20 mouse cellular contexts compared by ENCODE assay signal in genomic region chr2:164426121-164426520, GRCm38 (mm10). TPM values are rescaled to one million over a fixed set of nuclear protein-coding genes. Genes with fewer than 3 reads are reported as not detected.
A peak's percentile ranks its signal among the peaks of the same experiment; 100 is the strongest.
DNase-seq lines count a peak whose midpoint lies in the region; ATAC-seq and TF ChIP-seq lines count a peak whose summit lies in the region.
"Had no signal": no experiment of that assay in that cellular context is flagged by ENCODE, and none has a peak within 500 bp of the region (broad histone marks: within the 10 kb centered on the region; RNA-seq: fewer than 3 reads in every experiment).

No protein-coding gene starts in this region.

- no peaks in the 10 kb centered on the region for H3K27me3 ChIP-seq in kidney, embryonic 16.5 days (ENCODE audit: insufficient read depth, low read length)
- peaks cover 44% of the 10 kb centered on the region for H3K27me3 ChIP-seq in E14TG2a.4 (ENCODE audit: insufficient read depth, low read length)
- no peaks in the 10 kb centered on the region for H3K27me3 ChIP-seq in intestine, embryonic 16.5 days (replicated peaks; ENCODE audit: control insufficient read depth, insufficient read depth, low read length)

- no peak overlapping the region for H3K4me3 ChIP-seq in kidney, embryonic 16.5 days (ENCODE audit: low read length)
- H3K4me3 ChIP-seq in E14TG2a.4 (replicated peaks; ENCODE audit: low read length): peak overlapping the region; percentile 61
- H3K4me3 ChIP-seq in intestine, embryonic 16.5 days (ENCODE audit: low read length): no peak overlapping the region
- H3K4me3 ChIP-seq: erythroblast, embryonic 14.5 days; heart, embryonic 12.5 days had no signal

- no peak for ATAC-seq in kidney, embryonic 16.5 days (ENCODE audit: low FRiP score, low TSS enrichment)
- 0 out of 2 replicates have a peak, but pooled peaks have one; percentile 29 for ATAC-seq in intestine, embryonic 16.5 days
- ATAC-seq: forebrain, postnatal 0 days had no signal

- WGBS in kidney, embryonic 16.5 days: 22% methylated on average over 12 of the region's 12 CpGs
- 25% methylated on average over 12 of the region's 12 CpGs for WGBS in intestine, embryonic 16.5 days

- TF ChIP-seq CTCF in E14TG2a.4 (conservative IDR thresholded peaks at IDR 0.05; ENCODE audit: low read length): no peak

- peak; percentile 50 for DNase-seq in embryo, embryonic 10.5 days (ENCODE audit: low spot score)
- no peak for DNase-seq in embryo, embryonic 11 days
- DNase-seq in kidney, adult 9 months: peak; percentile 69
- DNase-seq in testis, postnatal 14 days (ENCODE audit: low spot score): no peak
- DNase-seq in spleen, adult 18-20 months: no peak
- DNase-seq: adrenal gland, adult 8-10 months; cerebellum, adult 18-20 months; gastrocnemius, postnatal 14 days; heart, postnatal 4 days; lung, postnatal 4 days; midbrain, embryonic 14.5 days; right cerebral cortex, postnatal 14 days; thymus, adult 2 months had no signal

- no peak overlapping the region for H3K4me2 ChIP-seq in kidney, embryonic 16.5 days (replicated peaks; ENCODE audit: low read depth, low read length)
- H3K4me2 ChIP-seq in intestine, embryonic 16.5 days (ENCODE audit: low read depth, low read length): no peak overlapping the region
- H3K4me2 ChIP-seq: heart, embryonic 12.5 days had no signal

- H3K9ac ChIP-seq in kidney, embryonic 16.5 days (replicated peaks; ENCODE audit: low read length): no peak overlapping the region
- H3K9ac ChIP-seq in intestine, embryonic 16.5 days (ENCODE audit: low read depth, low read length): no peak overlapping the region
- H3K9ac ChIP-seq: forebrain, postnatal 0 days; heart, embryonic 12.5 days; liver, embryonic 14.5 days had no signal

- H3K9me3 ChIP-seq in kidney, embryonic 16.5 days (ENCODE audit: low read length): no peaks in the 10 kb centered on the region
- 0 out of 2 replicates have a peak, but pooled peaks cover 4% of the 10 kb centered on the region for H3K9me3 ChIP-seq in E14TG2a.4 (ENCODE audit: low read length)
- no peaks in the 10 kb centered on the region for H3K9me3 ChIP-seq in intestine, embryonic 16.5 days (ENCODE audit: control insufficient read depth, low read length)
- H3K9me3 ChIP-seq: heart, embryonic 12.5 days had no signal

- H3K27ac ChIP-seq in kidney, embryonic 16.5 days (ENCODE audit: low read length): no peak overlapping the region
- H3K27ac ChIP-seq in intestine, embryonic 16.5 days (ENCODE audit: low read length): no peak overlapping the region
- H3K27ac ChIP-seq: liver, embryonic 14.5 days had no signal

- H3K36me3 ChIP-seq in kidney, embryonic 16.5 days (ENCODE audit: insufficient read depth, low read length): peaks cover 36% of the 10 kb centered on the region
- H3K36me3 ChIP-seq in E14TG2a.4 (ENCODE audit: insufficient read depth, low read length): peaks cover 53% of the 10 kb centered on the region
- peaks cover 19% of the 10 kb centered on the region for H3K36me3 ChIP-seq in intestine, embryonic 16.5 days (ENCODE audit: control insufficient read depth, insufficient read depth, low read length)

- H3K4me1 ChIP-seq in kidney, embryonic 16.5 days (ENCODE audit: insufficient read depth, low read length): peaks cover 18% of the 10 kb centered on the region
- peaks cover 68% of the 10 kb centered on the region for H3K4me1 ChIP-seq in E14TG2a.4 (replicated peaks; ENCODE audit: low read depth, low read length)
- peaks cover 20% of the 10 kb centered on the region for H3K4me1 ChIP-seq in intestine, embryonic 16.5 days (ENCODE audit: control insufficient read depth, insufficient read depth, low read length)

RNA-seq across cellular contexts. Expression of gene Sdc4, which starts 17.6 kb away (rescaled TPM):
- 204 and 209 TPM in 2 replicates for polyA plus RNA-seq in kidney, embryonic 16.5 days (2015; fragmentation: Nextera tagmentation; extraction: Ambion mirVana)
- polyA plus RNA-seq in intestine, embryonic 16.5 days (2015; fragmentation: Nextera tagmentation; extraction: Ambion mirVana): 130 and 138 TPM in 2 replicates

RNA-seq across cellular contexts. Expression of gene Matn4, which starts 21.2 kb away (rescaled TPM):
- polyA plus RNA-seq in kidney, embryonic 16.5 days (2015; fragmentation: Nextera tagmentation; extraction: Ambion mirVana): 0.75 and 2.0 TPM in 2 replicates
- 8.3 and 9.0 TPM in 2 replicates for polyA plus RNA-seq in intestine, embryonic 16.5 days (2015; fragmentation: Nextera tagmentation; extraction: Ambion mirVana)
- polyA plus RNA-seq: erythroblast, embryonic 14.5 days; midbrain, embryonic 14.5 days had no signal

RNA-seq across cellular contexts. Expression of gene Rbpjl, which starts 23.2 kb away (rescaled TPM):
- polyA plus RNA-seq in kidney, embryonic 16.5 days (2015; fragmentation: Nextera tagmentation; extraction: Ambion mirVana): 0.06 and 0.29 TPM in 2 replicates
- 25.1 and 25.4 TPM in 2 replicates for polyA plus RNA-seq in intestine, embryonic 16.5 days (2015; fragmentation: Nextera tagmentation; extraction: Ambion mirVana)
- polyA plus RNA-seq: erythroblast, embryonic 14.5 days; midbrain, embryonic 14.5 days had no signal

RNA-seq across cellular contexts. Expression of gene Sys1, which starts 30.6 kb away (rescaled TPM):
- polyA plus RNA-seq in kidney, embryonic 16.5 days (2015; fragmentation: Nextera tagmentation; extraction: Ambion mirVana): 65.9 and 67.0 TPM in 2 replicates
- 54.0 and 56.4 TPM in 2 replicates for polyA plus RNA-seq in intestine, embryonic 16.5 days (2015; fragmentation: Nextera tagmentation; extraction: Ambion mirVana)

RNA-seq across cellular contexts. Expression of gene Gm20458, which starts 34.6 kb away (rescaled TPM):
- polyA plus RNA-seq in kidney, embryonic 16.5 days (2015; fragmentation: Nextera tagmentation; extraction: Ambion mirVana): 8.1 and 14.0 TPM in 2 replicates
- 9.8 and 11.9 TPM in 2 replicates for polyA plus RNA-seq in intestine, embryonic 16.5 days (2015; fragmentation: Nextera tagmentation; extraction: Ambion mirVana)
- polyA plus RNA-seq: erythroblast, embryonic 14.5 days had no signal

Comparison
In these comparisons a context has a peak if more than half of its experiments do, and no peak if none do; other contexts are left out.
1. DNase-seq: peak in embryo, embryonic 10.5 days (single experiment) and kidney, adult 9 months (single experiment); none in embryo, embryonic 11 days (single experiment), testis, postnatal 14 days (single experiment) and spleen, adult 18-20 months (0 of 2).
2. RNA of gene Rbpjl, which starts 23.2 kb away (polyA plus RNA-seq): 25.1 to 25.4 TPM in intestine, embryonic 16.5 days; 0.06 to 0.29 TPM in kidney, embryonic 16.5 days; every median in the first group is over 10 times any median in the second.